Mouse (Mus musculus): ENCODE measurements around the gene P2rx7.

DNA sequence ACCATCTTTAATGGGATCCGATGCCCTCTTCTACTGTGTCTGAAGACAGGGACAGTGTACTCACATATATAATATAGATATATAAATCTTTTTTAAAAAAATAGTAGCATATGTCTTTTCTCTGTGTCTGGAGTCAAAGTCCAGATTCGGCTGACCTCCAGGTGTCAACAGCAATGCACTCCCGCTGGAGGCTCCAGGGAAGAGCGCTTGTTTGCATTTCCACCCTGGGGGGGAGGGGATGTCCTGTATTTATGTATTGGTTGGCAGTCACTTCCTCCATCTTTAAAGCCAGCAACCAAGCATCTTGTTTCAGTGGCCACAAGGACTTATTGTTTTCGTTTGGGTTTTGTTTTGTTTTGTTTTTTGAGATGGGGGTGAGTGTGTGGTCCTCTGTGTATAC is 21.3 kb downstream of the P2rx7 start:
- TF ChIP-seq GATA1 (IDR thresholded peaks at IDR 0.05; ENCODE audit: borderline replicate concordance, low read length) (no peak), FLI1 (IDR thresholded peaks at IDR 0.05; ENCODE audit: low read length) (no peak)

Measured in megakaryocyte, embryonic 14.5 days (primary cell).